In the genomic region with DNA sequence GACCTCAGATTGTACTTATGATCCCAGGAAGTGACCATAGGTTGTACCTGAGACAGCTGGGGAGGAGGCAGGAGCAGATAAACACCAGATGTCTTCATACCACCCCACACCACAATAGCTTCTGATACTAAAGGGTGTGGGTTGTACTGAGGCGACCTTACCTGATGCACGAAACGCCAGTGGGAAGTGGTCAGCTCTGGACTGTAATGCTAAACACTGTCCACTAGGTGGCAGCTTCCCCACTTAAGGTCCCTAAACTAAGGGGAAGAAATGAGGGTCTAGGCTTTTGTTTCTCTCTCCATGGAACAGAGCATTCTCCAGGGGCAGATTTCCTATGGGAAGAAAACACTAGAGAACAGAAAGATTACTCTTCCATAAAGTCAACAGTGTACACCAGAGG, we compare ENCODE assay signal across 9 mouse cellular contexts. TPM values are rescaled to one million over a fixed set of nuclear protein-coding genes. Genes with fewer than 3 reads are reported as not detected.
DNase-seq lines count a peak whose midpoint lies in the region; ATAC-seq and TF ChIP-seq lines count a peak whose summit lies in the region.
"Had no signal": no experiment of that assay in that cellular context is flagged by ENCODE, and none has a peak within 500 bp of the region (broad histone marks: within the 10 kb centered on the region; RNA-seq: fewer than 3 reads in every experiment).

No protein-coding gene starts in this region.

- peak; percentile 67 for TF ChIP-seq CTCF in heart, postnatal 0 days (IDR thresholded peaks at IDR 0.05; ENCODE audit: low read depth)
- TF ChIP-seq CTCF in brain, embryonic 14.5 days (IDR thresholded peaks at IDR 0.05; ENCODE audit: borderline replicate concordance, extremely low read depth, insufficient read depth, insufficient read length), result peak; percentile 71; the same call in 1 of the 2 replicates

- no peak for TF ChIP-seq EP300 in heart, postnatal 0 days (IDR thresholded peaks at IDR 0.05; ENCODE audit: low read depth)

- no peak for TF ChIP-seq POLR2A in brain, embryonic 14.5 days (IDR thresholded peaks at IDR 0.05; ENCODE audit: borderline replicate concordance, extremely low read depth, insufficient read depth, insufficient read length, poor library complexity, severe bottlenecking)

- no peaks in the 10 kb centered on the region for H3K4me1 ChIP-seq in heart, postnatal 0 days (ENCODE audit: control insufficient read depth, insufficient read depth)
- H3K4me1 ChIP-seq: heart, embryonic 15.5 days had no signal

- no peak overlapping the region for H3K27ac ChIP-seq in heart, postnatal 0 days (ENCODE audit: low read depth)
- H3K27ac ChIP-seq: heart, embryonic 15.5 days had no signal

- H3K9me3 ChIP-seq in heart, postnatal 0 days (replicated peaks; ENCODE audit: control insufficient read depth, low read length), result peaks cover 6% of the 10 kb centered on the region; the same call in 1 of the 2 replicates
- H3K9me3 ChIP-seq: heart, embryonic 15.5 days had no signal

- 0 out of 2 replicates have a peak, but pooled peaks cover 3% of the 10 kb centered on the region for H3K36me3 ChIP-seq in heart, postnatal 0 days (replicated peaks; ENCODE audit: control insufficient read depth, insufficient read depth, low read length)

- 35% methylated on average over 3 of the region's 3 CpGs for WGBS in heart, postnatal 0 days

- H3K9ac ChIP-seq in heart, postnatal 0 days (replicated peaks; ENCODE audit: low read depth, low read length), result no peak overlapping the region
- H3K9ac ChIP-seq: heart, embryonic 15.5 days had no signal

- no peak overlapping the region for H3K4me2 ChIP-seq in heart, postnatal 0 days (ENCODE audit: low read depth, low read length)
- H3K4me2 ChIP-seq: heart, embryonic 15.5 days had no signal

- no peak for DNase-seq in heart, postnatal 0 days (ENCODE audit: low spot score)
- DNase-seq in heart, adult 9 months (ENCODE audit: low spot score in 2 of 2), result no peak
- DNase-seq in B cell, adult 2 months, result peak; percentile 37 to 39
- DNase-seq in brain, embryonic 14.5 days (ENCODE audit: low read depth), result peak; percentile 43
- DNase-seq in lung, postnatal 25 days (ENCODE audit: low spot score), result peak; percentile 18
- no peak for DNase-seq in right cerebral cortex, postnatal 14 days
- no peak for DNase-seq in layer of hippocampus, postnatal 14 days (ENCODE audit: low spot score in 2 of 2)
- DNase-seq in spleen, adult 12 weeks (ENCODE audit: low spot score), result no peak

- no peaks in the 10 kb centered on the region for H3K27me3 ChIP-seq in heart, postnatal 0 days (ENCODE audit: control insufficient read depth, insufficient read depth, low read length)
- H3K27me3 ChIP-seq: heart, embryonic 15.5 days had no signal

- ATAC-seq in heart, postnatal 0 days (ENCODE audit: insufficient read depth, low read depth), result no peak

- H3K4me3 ChIP-seq in heart, postnatal 0 days (ENCODE audit: low read depth, low read length), result no peak overlapping the region
- H3K4me3 ChIP-seq: heart, embryonic 15.5 days had no signal

RNA-seq across cellular contexts. Expression of a gene that starts 53.9 kb away (rescaled TPM):
- 1.8 and 14.6 TPM in 2 replicates for total RNA-seq in heart, postnatal 0 days (2014; rRNA removed; ENCODE audit: low replicate concordance)
- 24.5 and 26.7 TPM in 2 replicates for polyA plus RNA-seq in heart, postnatal 0 days (2015; fragmentation: Nextera tagmentation; extraction: Ambion mirVana)
- polyA plus RNA-seq in brain, embryonic 14.5 days (2012; rRNA removed), result 51.5 and 58.9 TPM in 2 replicates
- total RNA-seq in layer of hippocampus, postnatal 14 days (2021), result 10 to 100 TPM; 34.9 to 38.6 TPM

Comparison
In these comparisons a context has a peak if more than half of its experiments do, and no peak if none do; other contexts are left out.
1. DNase-seq: peak in B cell, adult 2 months (2 of 2), brain, embryonic 14.5 days (single experiment) and lung, postnatal 25 days (single experiment); none in heart, postnatal 0 days (single experiment), heart, adult 9 months (0 of 2), right cerebral cortex, postnatal 14 days (single experiment), layer of hippocampus, postnatal 14 days (0 of 2) and spleen, adult 12 weeks (single experiment).